In genomic region chr14:25549871-25550840, GRCm38 (mm10) we compare ENCODE assay signal across 9 mouse cellular contexts.
A peak's percentile ranks its signal among the peaks of the same experiment; 100 is the strongest.
DNase-seq lines count a peak whose midpoint lies in the region; ATAC-seq and TF ChIP-seq lines count a peak whose summit lies in the region.
"Had no signal": no experiment of that assay in that cellular context is flagged by ENCODE, and none has a peak within 500 bp of the region (broad histone marks: within the 10 kb centered on the region; RNA-seq: fewer than 3 reads in every experiment).

No protein-coding gene starts in this region.

- H3K9ac ChIP-seq in hindbrain, embryonic 13.5 days = no peak overlapping the region
- H3K9ac ChIP-seq in limb, embryonic 14.5 days (ENCODE audit: low read depth, low read length, severe bottlenecking) = no peak overlapping the region
- H3K9ac ChIP-seq in liver, embryonic 11.5 days (ENCODE audit: low read depth, low read length) = no peak overlapping the region

- H3K4me3 ChIP-seq in hindbrain, embryonic 13.5 days = no peak overlapping the region
- H3K4me3 ChIP-seq in limb, embryonic 14.5 days (replicated peaks; ENCODE audit: low read length) = no peak overlapping the region
- H3K4me3 ChIP-seq in liver, embryonic 11.5 days (ENCODE audit: low read depth, low read length) = no peak overlapping the region

- H3K9me3 ChIP-seq in hindbrain, embryonic 13.5 days = no peaks in the 10 kb centered on the region
- no peaks in the 10 kb centered on the region for H3K9me3 ChIP-seq in limb, embryonic 14.5 days (ENCODE audit: control insufficient read depth, low read length)
- no peaks in the 10 kb centered on the region for H3K9me3 ChIP-seq in liver, embryonic 11.5 days (ENCODE audit: control insufficient read depth, low read length)

- WGBS in hindbrain, embryonic 13.5 days = 14% methylated on average over 9 of the region's 10 CpGs
- 30% methylated on average over 10 of the region's 10 CpGs for WGBS in limb, embryonic 14.5 days
- 75% methylated on average over 10 of the region's 10 CpGs for WGBS in liver, embryonic 11.5 days

- no peak for TF ChIP-seq POLR2A in limb, embryonic 14.5 days (IDR thresholded peaks at IDR 0.05; ENCODE audit: borderline replicate concordance, extremely low read depth, insufficient read depth, insufficient read length)

- peak overlapping the region; percentile 93 for H3K27ac ChIP-seq in hindbrain, embryonic 13.5 days
- H3K27ac ChIP-seq in limb, embryonic 14.5 days (replicated peaks; ENCODE audit: low read depth, low read length) = no peak overlapping the region
- H3K27ac ChIP-seq in liver, embryonic 11.5 days (ENCODE audit: low read depth, low read length) = no peak overlapping the region
- H3K27ac ChIP-seq: kidney, postnatal 0 days had no signal

- H3K36me3 ChIP-seq in hindbrain, embryonic 13.5 days = peaks cover 24% of the 10 kb centered on the region
- H3K36me3 ChIP-seq in limb, embryonic 14.5 days (ENCODE audit: control insufficient read depth, insufficient read depth, low read length) = peaks cover 58% of the 10 kb centered on the region
- 0 out of 2 replicates have a peak, but pooled peaks cover 2% of the 10 kb centered on the region for H3K36me3 ChIP-seq in liver, embryonic 11.5 days (ENCODE audit: control insufficient read depth, insufficient read depth, low read length)

- H3K27me3 ChIP-seq in hindbrain, embryonic 13.5 days = no peaks in the 10 kb centered on the region
- no peaks in the 10 kb centered on the region for H3K27me3 ChIP-seq in limb, embryonic 14.5 days (ENCODE audit: control insufficient read depth, insufficient read depth, low read length)
- no peaks in the 10 kb centered on the region for H3K27me3 ChIP-seq in liver, embryonic 11.5 days (replicated peaks; ENCODE audit: control insufficient read depth, insufficient read depth, low read length)

- peak overlapping the region; percentile 3; the same call in 1 of the 2 replicates for H3K4me2 ChIP-seq in hindbrain, embryonic 13.5 days
- no peak overlapping the region for H3K4me2 ChIP-seq in limb, embryonic 14.5 days (replicated peaks; ENCODE audit: low read depth, low read length, severe bottlenecking)
- no peak overlapping the region for H3K4me2 ChIP-seq in liver, embryonic 11.5 days

- ATAC-seq in hindbrain, embryonic 13.5 days (ENCODE audit: low FRiP score) = peak; percentile 68
- ATAC-seq in limb, embryonic 14.5 days (ENCODE audit: low FRiP score, low read depth) = no peak
- no peak for ATAC-seq in liver, embryonic 11.5 days (replicated peaks; ENCODE audit: low FRiP score)

- peak; percentile 73 for DNase-seq in cerebellum, adult 11 months
- peak; percentile 89 for DNase-seq in embryo, embryonic 11 days
- DNase-seq in limb, embryonic 14.5 days (ENCODE audit: low spot score) = peak; percentile 56
- DNase-seq in right cerebral cortex, postnatal 14 days = peak; percentile 57
- no peak for DNase-seq in liver, embryonic 11.5 days (ENCODE audit: low spot score)
- DNase-seq in yolk sac, embryonic 10.5 days (ENCODE audit: low spot score) = no peak
- DNase-seq in thymus, postnatal 25 days = no peak

- H3K4me1 ChIP-seq in hindbrain, embryonic 13.5 days (replicated peaks) = peaks cover 93% of the 10 kb centered on the region
- peaks cover 72% of the 10 kb centered on the region for H3K4me1 ChIP-seq in limb, embryonic 14.5 days (ENCODE audit: control insufficient read depth, insufficient read depth, low read length)
- H3K4me1 ChIP-seq in liver, embryonic 11.5 days (replicated peaks; ENCODE audit: control insufficient read depth, insufficient read depth, low read length) = peaks cover 30% of the 10 kb centered on the region

Comparison
In these comparisons a context has a peak if more than half of its experiments do, and no peak if none do; other contexts are left out.
1. DNase-seq: peak in cerebellum, adult 11 months (single experiment), embryo, embryonic 11 days (single experiment), limb, embryonic 14.5 days (single experiment) and right cerebral cortex, postnatal 14 days (single experiment); none in liver, embryonic 11.5 days (single experiment), yolk sac, embryonic 10.5 days (single experiment) and thymus, postnatal 25 days (single experiment).